Mouse (Mus musculus): ENCODE results near the gene Sh3rf1. TPM values are rescaled to one million over a fixed set of nuclear protein-coding genes. Genes with fewer than 3 reads are reported as not detected.

The Sh3rf1 gene
- total RNA-seq (2023) = 3.4 TPM

DNA sequence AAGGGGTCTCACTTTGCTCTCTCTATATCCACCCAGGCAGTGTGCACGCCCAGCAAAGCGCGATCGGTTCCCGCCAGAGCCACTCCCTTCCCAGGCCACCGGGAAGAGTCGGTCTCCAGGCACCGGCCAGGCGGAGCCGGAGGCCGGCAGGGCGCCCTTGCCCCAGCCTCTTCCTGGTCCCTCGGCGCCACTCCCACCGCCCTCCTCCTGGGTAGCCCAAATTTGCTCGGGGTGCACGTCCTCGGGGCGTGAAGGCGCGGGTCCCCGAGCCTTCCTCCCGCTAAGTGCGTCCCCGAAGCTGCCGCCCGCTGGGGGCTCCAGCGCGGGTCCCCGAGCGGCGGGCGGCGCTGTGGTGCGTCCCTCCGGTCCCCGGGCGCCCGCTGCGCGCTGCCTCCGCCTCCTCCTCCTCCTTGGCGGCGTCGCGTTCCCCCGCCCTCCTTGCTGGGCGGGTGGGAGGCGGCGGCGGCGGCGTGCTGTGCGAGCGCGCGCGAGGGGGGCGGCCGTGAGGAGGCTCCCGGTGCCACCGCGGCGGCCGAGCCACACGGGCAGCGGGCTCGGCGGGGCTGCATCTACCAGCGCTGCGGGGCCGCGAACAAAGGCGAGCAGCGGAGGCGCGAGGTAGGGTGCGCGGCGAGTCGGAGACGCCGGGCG, at the start of gene Sh3rf1:
Sh3rf1 (plus strand) TSS at position 144 of the 651 bp plus-strand sequence.

Other genes starting within 250 kb of the Sh3rf1 start
- gene Clcn3, start 240.6 kb upstream of the Sh3rf1 start, total RNA-seq (2023) = 41.7 TPM
- gene Nek1, start 230.7 kb upstream of the Sh3rf1 start, total RNA-seq (2023) = 12.1 TPM